Mouse (Mus musculus) granulocyte monocyte progenitor cell, adult 5-6 weeks (primary cell): ENCODE measurements around the gene Jag2. TPM values are rescaled to one million over a fixed set of nuclear protein-coding genes. Genes with fewer than 3 reads are reported as not detected.

Experiments used
- ATAC-seq: replicated peaks from 2 replicates; pipeline ENCODE4 v1.8.0; 2016; ENCODE audit warnings: mild to moderate bottlenecking, moderate TSS enrichment, inconsistent platforms; ENCODE audit not compliant: poor library complexity, severe bottlenecking
- total RNA-seq, 2 experiments: library from RNA; stranded (forward) in 1 of 2; stranded (reverse) in 1 of 2; fragments of 200-712, 200-1000 nt in 1 of 2; fragments of >200 nt in 1 of 2; fragmentation: Nextera tagmentation in 1 of 2; gene quantifications; 2 replicates each; pipeline ENCODE4 v1.2.3; 2014 to 2017

Jag2 gene
- total RNA-seq, 2 experiments from 2014 or later = 0.95 to 1.4 TPM

DNA sequence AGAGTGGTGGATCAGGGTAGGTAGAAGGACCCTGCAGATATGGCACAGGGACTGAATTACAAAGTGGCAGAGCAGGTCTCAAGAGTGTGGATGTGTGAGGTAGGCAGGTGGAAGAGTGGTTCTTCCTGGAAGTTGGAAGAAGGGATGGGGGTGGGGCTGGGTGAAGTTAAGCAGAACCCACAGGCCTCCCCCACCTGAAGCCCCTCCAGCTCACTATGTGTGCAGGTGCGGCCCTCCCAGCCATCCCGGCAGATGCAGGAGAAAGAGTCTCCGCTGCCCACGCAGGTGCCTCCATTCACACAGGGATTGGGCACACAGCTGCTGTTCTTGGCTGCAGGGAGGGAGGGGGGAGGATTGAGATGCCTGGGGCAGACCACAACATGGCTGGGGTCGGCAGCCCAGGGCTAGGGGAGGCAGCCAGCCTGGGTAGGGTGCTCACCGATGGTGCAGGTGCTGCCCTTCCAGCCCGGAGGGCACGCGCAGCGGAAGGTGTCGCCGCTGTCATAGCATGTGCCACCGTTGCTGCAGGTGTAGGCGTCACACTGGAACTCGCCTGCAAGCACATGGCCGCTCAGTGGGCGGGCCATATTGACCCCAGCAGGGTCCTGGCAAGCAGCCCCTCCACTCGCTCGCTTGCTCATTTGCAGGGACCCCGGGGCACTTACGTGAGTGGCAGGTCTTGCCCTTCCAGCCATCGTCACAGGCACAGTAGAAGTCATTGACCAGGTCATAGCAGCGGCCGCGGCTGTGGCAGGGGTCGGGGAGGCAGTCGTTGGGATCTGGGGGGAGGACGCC, 16.4 kb downstream of the Jag2 start:
- no peak for ATAC-seq

GRCm38 (mm10) chr12:112911701-112912100, 17.9 kb downstream of the Jag2 start:
- ATAC-seq = no peak

DNA sequence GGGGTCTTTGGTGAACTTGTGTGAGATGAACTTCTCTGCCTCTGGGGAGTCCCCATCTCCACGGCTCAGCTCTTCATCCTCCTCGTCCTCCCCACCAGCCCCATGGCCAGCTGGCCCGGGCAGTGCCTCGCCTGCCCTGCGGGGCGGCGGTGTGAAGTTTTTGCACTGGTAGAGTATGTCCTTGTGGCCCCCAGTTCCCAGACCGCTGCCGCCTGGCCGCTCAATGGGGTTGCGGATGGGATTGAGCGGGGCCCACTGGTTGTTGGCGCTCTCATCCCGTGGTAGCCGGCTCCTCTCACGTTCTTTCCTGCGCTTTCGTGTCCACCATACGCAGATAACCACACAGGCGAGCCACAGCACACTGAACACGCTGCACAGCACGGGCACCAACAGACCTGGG, 20.6 kb downstream of the Jag2 start:
- ATAC-seq = no peak

- no peak for ATAC-seq
Measured at GRCm38 (mm10) chr12:112905001-112905400, 24.6 kb downstream of the Jag2 start.

GRCm38 (mm10) chr12:112903941-112904340, 25.6 kb downstream of the Jag2 start:
- no peak for ATAC-seq

DNA sequence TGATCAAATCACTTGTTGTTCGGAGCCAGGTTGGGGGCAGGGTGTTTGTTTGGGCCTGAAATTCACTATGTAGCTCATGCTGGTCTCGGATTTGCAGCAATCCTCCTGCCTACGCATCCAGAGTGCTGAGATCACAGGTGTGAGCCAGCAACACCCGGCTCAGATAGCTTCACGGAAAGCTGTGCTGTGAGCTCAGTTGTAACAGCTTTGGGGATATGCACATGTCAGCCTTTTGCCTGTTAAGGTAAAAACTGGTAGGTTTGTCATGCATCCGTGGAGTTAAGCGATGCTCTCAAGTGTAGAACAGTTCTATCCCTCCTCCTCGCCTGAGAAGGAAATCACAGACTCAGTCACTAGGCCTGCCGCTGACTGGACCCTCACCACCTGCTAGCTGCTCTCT, 28.9 kb downstream of the Jag2 start:
- no peak for ATAC-seq

GRCm38 (mm10) chr12:112898960-112899359, 30.6 kb downstream of the Jag2 start:
- ATAC-seq = no peak

- no peak for ATAC-seq
Measured at GRCm38 (mm10) chr12:112898351-112898750, 31.2 kb downstream of the Jag2 start.

DNA sequence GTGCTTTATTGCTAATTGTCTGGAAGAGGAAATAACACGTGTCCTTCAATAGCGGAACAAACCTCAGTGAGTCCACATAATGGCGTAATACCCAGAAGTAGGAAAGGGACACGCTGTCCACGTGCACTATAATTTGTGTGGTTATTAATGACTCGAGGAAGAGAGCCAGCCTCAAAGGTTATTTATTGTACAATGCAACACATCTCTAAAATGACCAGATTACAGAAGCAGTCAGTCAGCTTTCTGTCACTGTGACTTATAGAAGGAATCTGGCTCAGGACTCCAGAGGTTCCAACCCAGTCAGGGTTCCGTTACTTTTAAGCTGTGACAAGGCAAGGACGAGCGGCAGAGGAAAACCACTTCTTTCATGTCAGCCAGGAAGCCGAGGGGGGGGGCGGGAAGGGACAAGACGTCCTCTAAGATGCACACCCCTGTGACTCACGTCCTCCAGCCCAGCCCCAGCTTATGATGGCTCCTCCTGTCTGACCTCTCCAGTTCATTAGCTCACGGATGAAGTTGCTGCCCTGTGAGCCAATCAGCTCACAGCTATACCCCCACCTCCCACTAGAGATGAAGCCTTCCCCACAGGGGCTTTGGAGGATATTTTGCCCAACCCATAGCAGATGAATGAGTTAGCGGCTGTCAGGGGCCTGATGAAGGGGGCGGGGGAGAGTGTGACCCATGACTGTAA, 31.9 kb downstream of the Jag2 start:
- ATAC-seq = peak; percentile 70

DNA sequence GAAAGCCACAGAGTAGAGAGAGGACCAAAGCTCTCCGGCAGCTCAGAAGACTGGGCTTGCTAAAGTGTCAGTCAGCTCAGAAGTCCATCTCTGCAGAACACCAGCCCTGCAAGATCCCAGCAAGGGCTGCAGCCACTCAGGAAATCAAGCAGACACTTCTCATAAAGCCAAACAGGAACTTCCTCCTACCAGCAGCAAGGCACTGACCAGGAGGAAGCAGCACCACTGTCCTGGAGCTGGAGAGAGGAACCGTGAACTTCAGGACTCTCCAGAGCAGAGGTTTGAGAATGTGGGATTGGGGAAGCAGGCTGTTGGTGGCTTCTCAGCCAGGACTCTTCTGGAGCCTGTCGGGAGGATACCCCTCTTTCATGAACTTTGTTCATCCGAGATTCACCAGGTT, 34.6 kb downstream of the Jag2 start:
- ATAC-seq = peak; percentile 73

GRCm38 (mm10) chr12:112894303-112894884, 35.2 kb downstream of the Jag2 start:
- peak; percentile 24 for ATAC-seq

- ATAC-seq = no peak
Measured at GRCm38 (mm10) chr12:112885465-112885864, 44.1 kb downstream of the Jag2 start.

- no peak for ATAC-seq
Measured at GRCm38 (mm10) chr12:112881301-112881815, 48.2 kb downstream of the Jag2 start.

- ATAC-seq = no peak
Measured at GRCm38 (mm10) chr12:112880661-112881060, 48.9 kb downstream of the Jag2 start.

DNA sequence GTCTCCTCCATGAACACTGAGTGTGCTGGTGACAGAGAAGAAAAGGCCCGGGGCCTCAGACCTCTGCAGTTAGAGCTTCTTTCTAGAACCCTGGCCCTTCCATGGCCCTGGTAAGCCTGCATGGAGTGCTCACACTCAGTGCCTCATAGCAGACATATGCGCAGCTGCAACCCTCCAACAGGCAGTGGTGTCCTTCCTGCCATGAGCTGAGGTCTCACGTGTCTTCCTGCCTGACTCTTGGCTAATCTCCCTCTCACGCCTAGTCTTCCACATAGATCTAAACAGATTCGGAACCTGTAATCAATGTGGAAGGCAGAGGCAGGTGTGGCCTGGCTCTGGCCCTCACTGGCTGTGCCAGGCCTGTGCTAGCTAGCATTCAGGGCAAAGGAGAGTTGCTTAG, 49.8 kb downstream of the Jag2 start:
- peak; percentile 24; the same call in 1 of the 2 replicates for ATAC-seq

DNA sequence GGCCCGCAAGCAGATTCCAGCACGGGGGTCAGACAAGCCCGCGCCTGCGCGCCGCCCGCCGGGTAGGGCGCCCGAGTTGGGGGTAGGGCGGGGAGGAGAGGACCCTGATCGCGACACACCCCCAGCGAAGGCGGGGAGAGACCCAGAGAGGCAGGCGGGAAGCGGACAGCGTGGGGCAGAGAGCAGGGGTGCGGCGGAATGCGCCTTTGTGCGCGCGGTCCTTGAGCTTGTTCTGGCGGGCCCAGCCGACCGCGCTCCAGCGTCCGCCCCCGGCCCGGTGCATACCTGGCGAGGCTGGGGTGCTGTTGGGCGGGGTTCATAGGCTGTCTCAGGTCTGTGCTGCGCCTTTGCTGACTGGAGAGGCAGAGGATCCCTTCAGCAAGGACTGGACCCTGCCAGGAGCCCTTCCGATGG, 52.0 kb downstream of the Jag2 start:
- ATAC-seq = no peak

DNA sequence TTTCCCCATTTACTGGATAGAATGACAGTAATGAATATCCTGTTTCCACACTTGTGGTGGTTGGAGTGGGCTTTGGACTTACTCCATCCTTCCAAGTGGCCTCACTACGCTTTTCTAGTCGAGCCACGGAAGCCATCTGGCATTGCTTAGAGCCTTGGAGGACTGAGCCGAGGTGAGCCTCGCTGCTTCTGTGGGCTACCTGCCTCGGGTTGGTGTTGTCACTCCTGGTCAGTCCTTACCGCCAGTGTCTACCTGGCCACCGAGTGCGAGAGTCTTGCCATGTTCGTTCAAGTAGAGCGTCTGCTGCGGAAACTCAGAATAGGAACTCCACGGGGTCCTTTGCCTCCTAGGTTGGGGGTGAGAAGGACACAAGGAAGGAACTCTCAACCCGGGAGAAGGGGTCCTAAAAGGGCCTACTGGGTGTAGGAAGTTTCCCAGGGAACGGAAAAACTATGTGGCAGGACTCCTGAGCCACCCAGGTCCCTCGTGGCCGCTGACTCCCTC, 52.5 kb downstream of the Jag2 start:
- ATAC-seq = no peak

- ATAC-seq = peak; percentile 47
Measured at GRCm38 (mm10) chr12:112876332-112877072, 53.1 kb downstream of the Jag2 start.

DNA sequence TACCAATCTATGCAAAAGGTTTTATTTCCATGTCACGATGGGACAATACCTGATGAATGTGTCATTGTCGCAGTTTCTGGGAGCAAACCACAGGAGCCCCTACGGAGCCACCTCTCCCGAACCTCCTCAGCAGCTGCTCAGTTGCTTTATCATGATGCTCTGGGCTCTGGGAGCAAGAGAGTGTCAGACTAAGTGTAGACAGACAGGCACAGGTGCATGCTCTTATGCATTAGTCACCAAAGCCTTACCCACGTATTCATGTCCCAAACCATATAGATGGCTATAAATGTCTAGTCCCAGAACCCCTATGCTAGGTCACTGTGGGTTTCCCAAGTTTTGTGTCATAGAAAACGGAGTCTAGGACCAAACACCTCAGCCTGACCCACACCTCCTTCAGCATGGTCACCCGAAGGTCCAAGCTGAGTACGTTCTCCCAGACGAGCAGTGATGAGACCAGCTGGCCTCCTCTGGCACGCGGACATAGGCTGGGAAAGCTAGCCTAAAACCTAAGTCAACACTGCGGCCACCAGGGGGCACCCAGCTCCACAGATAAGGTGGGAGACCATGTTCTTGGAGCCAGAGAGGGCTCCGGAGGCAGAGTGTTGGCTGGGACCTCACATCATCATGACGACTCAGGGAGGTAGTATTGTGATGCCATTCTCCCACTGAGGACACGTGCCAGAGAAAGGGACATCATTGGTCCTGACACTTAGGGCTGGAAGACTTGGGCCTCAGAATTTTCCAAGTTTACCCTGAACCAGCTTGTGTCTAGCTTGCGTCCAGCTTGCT, 54.2 kb downstream of the Jag2 start:
- peak; percentile 59 for ATAC-seq
